Mouse (Mus musculus) ES-Bruce4 (cell line): ENCODE measurements around the gene Eri3. TPM values are rescaled to one million over a fixed set of nuclear protein-coding genes. Genes with fewer than 3 reads are reported as not detected.

Experiments
- H3K27ac ChIP-seq: 2 replicates; pipeline ENCODE4 v1.5.1; 2012; ENCODE audit warnings: low read length, inconsistent platforms; ENCODE audit not compliant: insufficient read depth
- H3K27me3 ChIP-seq: 2 replicates; pipeline ENCODE4 v1.6.1; 2012; ENCODE audit warnings: mild to moderate bottlenecking, low read length, inconsistent platforms; ENCODE audit not compliant: control insufficient read depth, poor library complexity, insufficient read depth, severe bottlenecking
- H3K36me3 ChIP-seq: 2 replicates; pipeline ENCODE4 v1.6.1; 2012; ENCODE audit warnings: inconsistent platforms, mild to moderate bottlenecking, low read length, moderate library complexity; ENCODE audit not compliant: control insufficient read depth, poor library complexity, insufficient read depth, severe bottlenecking
- H3K4me1 ChIP-seq: one replicate; pipeline ENCODE4 v1.8.1; 2011; ENCODE audit warnings: low read length; ENCODE audit not compliant: control insufficient read depth, insufficient read depth
- H3K4me3 ChIP-seq: 2 replicates; pipeline ENCODE4 v1.5.1; 2011; ENCODE audit warnings: low read depth, mild to moderate bottlenecking, low read length
- H3K9ac ChIP-seq: 2 replicates; pipeline ENCODE4 v1.6.1; 2012; ENCODE audit warnings: low read depth, mild to moderate bottlenecking, inconsistent platforms; ENCODE audit not compliant: poor library complexity, severe bottlenecking
- H3K9me3 ChIP-seq: replicated peaks from 2 replicates; pipeline ENCODE4 v1.6.1; 2012; ENCODE audit warnings: mild to moderate bottlenecking, low read length, inconsistent platforms; ENCODE audit not compliant: control insufficient read depth, poor library complexity, insufficient read depth, severe bottlenecking
- CTCF ChIP-seq: IDR thresholded peaks from one replicate; pipeline ENCODE4 v1.8.1; 2011; ENCODE audit warnings: low read depth, low read length
- EP300 ChIP-seq: IDR thresholded peaks from 2 replicates; pipeline ENCODE4 v1.6.1; 2011; ENCODE audit warnings: low read depth, low read length; ENCODE audit not compliant: insufficient read depth
- POLR2A ChIP-seq: IDR thresholded peaks from one replicate; pipeline ENCODE4 v1.8.1; 2011; ENCODE audit warnings: low read length; ENCODE audit not compliant: insufficient read depth
- polyA plus RNA-seq: library from polyadenylated mRNA; stranded (reverse); fragments of >200 nt; gene quantifications from 2 replicates; pipeline ENCODE4 v1.2.4, GENCODE M21; 2011; ENCODE audit warnings: low read depth; ENCODE audit not compliant: missing spikeins, insufficient read depth, insufficient read length

The Eri3 gene
- polyA plus RNA-seq, 1 experiment, result 68.0 TPM

DNA sequence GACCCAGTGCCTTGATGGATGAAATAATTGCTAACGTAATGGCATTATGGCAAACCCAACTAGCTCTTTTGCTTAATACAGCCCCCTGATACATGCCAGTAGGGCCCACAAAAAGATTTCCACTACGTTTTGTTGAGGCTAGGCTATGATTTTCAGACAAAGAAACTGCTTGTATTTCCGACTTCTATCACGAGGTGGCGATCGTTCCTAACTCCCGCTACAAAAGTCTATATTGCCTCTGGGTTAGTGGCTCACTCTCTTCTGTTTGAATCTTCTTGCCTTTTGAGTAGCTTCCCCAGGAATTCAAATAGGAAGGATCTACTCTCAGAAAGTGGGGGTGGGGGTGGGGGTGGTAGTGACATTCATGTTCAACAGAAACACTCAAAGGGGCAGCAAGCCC lies 155.2 kb downstream of the Eri3 start:
- Histone ChIP-seq H3K9ac (no peak overlapping the region), H3K4me1 (no peaks in the 10 kb centered on the region), H3K4me3 (no peak overlapping the region), H3K9me3 (no peaks in the 10 kb centered on the region), H3K27me3 (no peaks in the 10 kb centered on the region), H3K27ac (no peak overlapping the region), H3K36me3 (no peaks in the 10 kb centered on the region)
- no peak for TF ChIP-seq EP300
- TF ChIP-seq CTCF, result no peak
- TF ChIP-seq POLR2A, result no peak

DNA sequence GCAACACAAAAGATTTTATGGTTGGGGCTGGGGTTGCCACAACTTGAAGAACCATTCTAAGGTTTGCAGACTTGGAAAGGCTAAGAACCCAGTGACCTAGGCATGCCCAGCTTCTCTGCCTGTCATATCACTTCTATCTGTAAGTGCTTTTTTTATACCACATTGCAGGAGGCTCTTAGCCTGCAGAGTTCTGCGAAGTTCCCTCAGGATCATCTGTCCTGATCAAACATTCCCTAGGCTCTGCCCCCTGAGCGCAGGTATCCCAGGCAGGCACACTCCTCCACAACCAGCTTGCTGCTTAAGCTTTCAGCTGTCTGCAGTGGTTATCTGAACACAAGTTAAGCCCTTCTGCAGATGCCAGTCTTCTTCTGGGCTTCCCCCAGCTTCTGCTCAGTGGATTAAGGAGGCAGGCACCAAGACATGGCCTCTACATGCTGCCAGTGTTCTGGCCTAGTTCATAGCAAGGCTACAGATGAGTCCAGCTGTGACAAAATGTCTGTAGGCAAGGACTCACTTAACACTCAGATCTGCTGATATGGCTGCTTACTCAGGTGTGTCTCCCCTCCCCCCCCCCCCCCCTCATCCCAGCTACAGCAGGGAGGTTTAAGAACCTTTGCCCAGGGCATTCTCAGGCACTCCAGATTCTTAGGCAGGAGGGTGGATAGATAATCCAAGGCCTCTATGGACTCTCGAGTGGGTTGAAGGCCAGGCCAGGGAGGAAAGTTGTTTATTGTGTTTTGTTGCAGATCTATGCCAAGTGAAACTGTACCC lies 158.8 kb downstream of the Eri3 start:
- no peaks in the 10 kb centered on the region for H3K9me3 ChIP-seq
- no peak overlapping the region for H3K9ac ChIP-seq
- TF ChIP-seq POLR2A, result no peak
- no peak for TF ChIP-seq EP300
- no peak overlapping the region for H3K4me3 ChIP-seq
- no peak overlapping the region for H3K27ac ChIP-seq
- no peaks in the 10 kb centered on the region for H3K27me3 ChIP-seq
- no peaks in the 10 kb centered on the region for H3K4me1 ChIP-seq
- no peaks in the 10 kb centered on the region for H3K36me3 ChIP-seq

- no peaks in the 10 kb centered on the region for H3K36me3 ChIP-seq
- no peaks in the 10 kb centered on the region for H3K9me3 ChIP-seq
- TF ChIP-seq POLR2A (no peak), CTCF (no peak), EP300 (no peak)
- no peak overlapping the region for H3K27ac ChIP-seq
- no peaks in the 10 kb centered on the region for H3K27me3 ChIP-seq
- no peak overlapping the region for H3K4me3 ChIP-seq
- H3K4me1 ChIP-seq, result no peaks in the 10 kb centered on the region
- no peak overlapping the region for H3K9ac ChIP-seq
Observed at GRCm38 (mm10) chr4:117712314-117712713, 162.1 kb downstream of the Eri3 start.

GRCm38 (mm10) chr4:117713303-117714098 lies 163.3 kb downstream of the Eri3 start:
- no peak overlapping the region for H3K4me3 ChIP-seq
- TF ChIP-seq CTCF (no peak), POLR2A (no peak), EP300 (no peak)

More at GRCm38 (mm10) chr4:117713303-117714098, 163.3 kb downstream of the Eri3 start:
- Histone ChIP-seq H3K36me3 (no peaks in the 10 kb centered on the region), H3K9ac (no peak overlapping the region), H3K27me3 (no peaks in the 10 kb centered on the region), H3K27ac (no peak overlapping the region), H3K4me1 (no peaks in the 10 kb centered on the region), H3K9me3 (no peaks in the 10 kb centered on the region)

Other genes with a start within 250 kb of the Eri3 start
- 130 and 132 TPM in 2 replicates for gene Rnf220, start 53.3 kb upstream of the Eri3 start, polyA plus RNA-seq
- gene Dmap1, start 131.9 kb downstream of the Eri3 start, polyA plus RNA-seq, result 28.0 and 35.1 TPM in 2 replicates
- gene Gm12845, start 174.0 kb downstream of the Eri3 start, polyA plus RNA-seq, result not detected in 2 replicates
- gene Klf17, start 215.3 kb downstream of the Eri3 start, polyA plus RNA-seq, result 0.48 TPM in 1 of 2 replicates, not detected in the other